Mouse (Mus musculus): ENCODE measurements around the gene Tmem243.

The Tmem243 gene

GRCm38 (mm10) chr5:9100207-9100848, at the start of gene Tmem243:
Gene Tmem243 (plus strand): TSS chr5:9100668.
- peak; percentile 77 for DNase-seq (ENCODE audit: low spot score)

- DNase-seq (ENCODE audit: low spot score), result peak; percentile 78
Observed at GRCm38 (mm10) chr5:9056020-9056660, 44.3 kb upstream of the Tmem243 start.

- DNase-seq (ENCODE audit: low spot score), result peak; percentile 60
Observed at GRCm38 (mm10) chr5:9057277-9057879, 43.1 kb upstream of the Tmem243 start.

- peak; percentile 44 for DNase-seq (ENCODE audit: low spot score)
Observed at GRCm38 (mm10) chr5:9059303-9060023, 41.0 kb upstream of the Tmem243 start.

GRCm38 (mm10) chr5:9060228-9060627, 40.2 kb upstream of the Tmem243 start:
- no peak for DNase-seq (ENCODE audit: low spot score)

GRCm38 (mm10) chr5:9064217-9064616, 36.3 kb upstream of the Tmem243 start:
- no peak for DNase-seq (ENCODE audit: low spot score)

GRCm38 (mm10) chr5:9068886-9069285, 31.6 kb upstream of the Tmem243 start:
- peak; percentile 89 for DNase-seq (ENCODE audit: low spot score)

- no peak for DNase-seq (ENCODE audit: low spot score)
Observed at GRCm38 (mm10) chr5:9069599-9070209, 30.8 kb upstream of the Tmem243 start.

GRCm38 (mm10) chr5:9071360-9071759, 29.1 kb upstream of the Tmem243 start:
- DNase-seq (ENCODE audit: low spot score), result no peak

- peak; percentile 30 for DNase-seq (ENCODE audit: low spot score)
Observed at GRCm38 (mm10) chr5:9073177-9073854, 27.2 kb upstream of the Tmem243 start.

GRCm38 (mm10) chr5:9079773-9080501, 20.5 kb upstream of the Tmem243 start:
- no peak for DNase-seq (ENCODE audit: low spot score)

GRCm38 (mm10) chr5:9086924-9087719, 13.3 kb upstream of the Tmem243 start:
- no peak for DNase-seq (ENCODE audit: low spot score)

- DNase-seq (ENCODE audit: low spot score), result no peak
Observed at GRCm38 (mm10) chr5:9090493-9091106, 9.9 kb upstream of the Tmem243 start.

GRCm38 (mm10) chr5:9092716-9093115, 7.8 kb upstream of the Tmem243 start:
- DNase-seq (ENCODE audit: low spot score), result no peak

GRCm38 (mm10) chr5:9093490-9093889, 7.0 kb upstream of the Tmem243 start:
- DNase-seq (ENCODE audit: low spot score), result no peak

- peak; percentile 52 for DNase-seq (ENCODE audit: low spot score)
Observed at GRCm38 (mm10) chr5:9100849-9101801, 657 bp downstream of the Tmem243 start.

- DNase-seq (ENCODE audit: low spot score), result no peak
Observed at GRCm38 (mm10) chr5:9102696-9103095, 2.2 kb downstream of the Tmem243 start.

GRCm38 (mm10) chr5:9103958-9104357, 3.5 kb downstream of the Tmem243 start:
- no peak for DNase-seq (ENCODE audit: low spot score)

GRCm38 (mm10) chr5:9106806-9107205, 6.3 kb downstream of the Tmem243 start:
- DNase-seq (ENCODE audit: low spot score), result no peak

All from adipocyte (in vitro differentiated cells).